Mouse (Mus musculus) adrenal gland, adult (tissue): ENCODE results near the gene Npr2.
"Not testable (repeated sequence)": the region's sequence is repeated elsewhere in the genome, so short reads cannot be mapped to it uniquely, and the experiment has no call there.

Experiments used
- DNase-seq, 2 experiments: peaks; one replicate each; pipeline ENCODE4 v3.0.0; 2022 to 2023; ENCODE audit warnings: low spot score in 1 of 2; ENCODE audit not compliant: inconsistent age in 2 of 2

The Npr2 gene

GRCm38 (mm10) chr4:43631046-43631955, at the start of gene Npr2:
Gene Npr2, plus strand, starts transcription at chr4:43631935.
- DNase-seq = peak; percentile 65 to 88

GRCm38 (mm10) chr4:43582241-43582640, 49.5 kb upstream of the Npr2 start:
- peak in 1 of 2 experiments; percentile 20 for DNase-seq

GRCm38 (mm10) chr4:43583421-43583820, 48.3 kb upstream of the Npr2 start:
- DNase-seq = peak in 1 of 2 experiments; percentile 28

GRCm38 (mm10) chr4:43584444-43585416, 47.0 kb upstream of the Npr2 start, which contains the start of gene Msmp:
Gene Msmp, minus strand, starts transcription at chr4:43584494.
- DNase-seq = peak; percentile 54 to 72

- DNase-seq = peak in 1 of 2 experiments; percentile 27
Measured at GRCm38 (mm10) chr4:43585682-43586081, 46.1 kb upstream of the Npr2 start.

GRCm38 (mm10) chr4:43586411-43586810, 45.3 kb upstream of the Npr2 start:
- DNase-seq = peak; percentile 62 to 74

GRCm38 (mm10) chr4:43587681-43588080, 44.1 kb upstream of the Npr2 start:
- no peak for DNase-seq

- peak in 1 of 2 experiments; percentile 37 for DNase-seq
Measured at GRCm38 (mm10) chr4:43591543-43591942, 40.2 kb upstream of the Npr2 start.

- no peak for DNase-seq
Measured at GRCm38 (mm10) chr4:43591961-43592360, 39.8 kb upstream of the Npr2 start.

- no peak for DNase-seq
Measured at GRCm38 (mm10) chr4:43593453-43593852, 38.3 kb upstream of the Npr2 start.

- DNase-seq = not testable (repeated sequence)
Measured at GRCm38 (mm10) chr4:43596597-43596996, 35.1 kb upstream of the Npr2 start.

- DNase-seq = no peak
Measured at GRCm38 (mm10) chr4:43598200-43598599, 33.5 kb upstream of the Npr2 start.

- no peak for DNase-seq
Measured at GRCm38 (mm10) chr4:43598650-43599380, 32.9 kb upstream of the Npr2 start.

- DNase-seq = no peak
Measured at GRCm38 (mm10) chr4:43600195-43600934, 31.4 kb upstream of the Npr2 start.

GRCm38 (mm10) chr4:43604099-43604498, 27.6 kb upstream of the Npr2 start:
- DNase-seq = no peak

- DNase-seq = no peak
Measured at GRCm38 (mm10) chr4:43604751-43605685, 26.7 kb upstream of the Npr2 start.

- DNase-seq = no peak
Measured at GRCm38 (mm10) chr4:43612534-43612933, 19.2 kb upstream of the Npr2 start.

- DNase-seq = peak in 1 of 2 experiments; percentile 43
Measured at GRCm38 (mm10) chr4:43613060-43613730, 18.5 kb upstream of the Npr2 start.
